Mouse (Mus musculus): Measurements from ENCODE around the gene Ddx56.
"Not testable (repeated sequence)": the region's sequence is repeated elsewhere in the genome, so short reads cannot be mapped to it uniquely, and the experiment has no call there.

The Ddx56 gene

DNA sequence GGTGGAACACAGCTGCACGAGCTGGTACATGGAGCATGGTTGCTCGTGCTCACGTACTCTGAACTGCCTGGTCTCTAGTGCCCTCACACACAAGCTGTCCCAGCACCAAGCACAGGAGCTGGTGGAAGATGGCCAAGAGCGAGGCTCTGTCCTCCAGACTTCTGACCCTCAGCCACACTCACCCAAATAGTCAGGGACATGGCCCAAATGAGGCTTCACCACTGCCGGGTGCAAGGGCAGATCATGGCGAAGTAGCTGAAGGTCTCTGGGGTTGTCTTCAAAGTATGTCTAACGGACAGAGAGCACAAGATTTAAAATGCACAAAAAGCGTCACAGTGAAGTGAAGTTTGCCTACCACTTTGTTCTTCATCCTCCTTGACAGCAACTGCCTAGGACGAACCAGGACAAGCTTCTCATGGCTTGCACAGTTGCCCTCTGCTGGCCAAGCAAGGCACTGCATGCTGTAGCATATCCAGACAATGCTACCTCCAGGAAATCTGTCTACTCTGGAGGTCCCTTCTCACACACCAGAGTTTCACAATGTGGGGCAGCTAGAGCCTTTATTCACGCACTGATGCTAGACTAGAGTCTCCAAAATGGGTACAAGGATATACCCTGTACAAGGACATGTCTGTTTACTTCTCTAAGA, 6.0 kb downstream of the Ddx56 start:
- DNase-seq (ENCODE audit: low read depth, low spot score) = peak; percentile 73

DNA sequence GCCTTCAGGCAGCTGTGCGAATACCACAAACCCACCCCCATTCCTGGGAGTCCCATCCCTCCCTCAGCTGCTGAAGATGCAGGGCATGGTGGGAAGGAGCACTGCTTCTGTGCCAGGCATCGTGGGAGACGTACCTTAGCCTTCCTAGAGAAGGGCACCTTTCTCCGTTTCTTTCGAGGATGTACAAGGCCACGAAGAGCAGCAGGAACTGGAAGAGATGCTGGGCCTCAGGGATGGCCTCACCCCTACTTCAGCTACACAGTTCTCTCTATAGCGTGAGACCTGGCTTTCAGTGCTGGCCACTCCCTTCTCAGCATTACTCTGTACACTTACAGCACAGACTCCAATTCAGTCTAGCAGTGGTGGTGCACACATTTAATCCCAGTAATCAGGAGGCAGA, 8.2 kb downstream of the Ddx56 start:
- no peak for DNase-seq (ENCODE audit: low read depth, low spot score)

DNA sequence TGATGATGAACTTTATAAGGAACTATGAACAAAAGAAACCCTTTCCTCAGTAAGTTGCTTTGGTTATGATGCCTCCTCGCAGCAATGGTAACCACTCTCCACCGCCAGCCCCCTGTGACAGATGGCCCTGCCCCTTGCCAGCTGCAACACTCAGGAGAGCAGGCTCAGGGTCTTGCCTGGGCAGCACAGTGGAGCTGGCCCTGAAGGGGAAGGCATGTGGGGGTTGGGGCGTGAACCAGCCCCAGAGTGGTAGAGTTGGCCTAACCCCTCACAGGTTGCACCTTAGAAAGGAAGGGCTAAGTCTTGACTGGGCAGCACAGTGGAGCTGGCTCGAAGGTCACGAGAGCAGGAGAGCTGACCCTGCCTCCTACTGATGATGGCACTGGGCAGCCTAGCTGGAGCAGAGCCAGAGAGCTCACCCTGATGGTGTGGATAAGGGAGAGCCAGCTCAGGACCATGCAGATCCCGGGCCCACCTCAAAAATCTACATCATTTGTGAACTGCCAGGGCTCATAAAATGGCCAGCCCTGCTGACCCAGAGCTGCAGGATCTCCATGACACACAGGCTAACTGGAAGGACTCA, 11.0 kb downstream of the Ddx56 start:
- DNase-seq (ENCODE audit: low read depth, low spot score) = no peak

DNA sequence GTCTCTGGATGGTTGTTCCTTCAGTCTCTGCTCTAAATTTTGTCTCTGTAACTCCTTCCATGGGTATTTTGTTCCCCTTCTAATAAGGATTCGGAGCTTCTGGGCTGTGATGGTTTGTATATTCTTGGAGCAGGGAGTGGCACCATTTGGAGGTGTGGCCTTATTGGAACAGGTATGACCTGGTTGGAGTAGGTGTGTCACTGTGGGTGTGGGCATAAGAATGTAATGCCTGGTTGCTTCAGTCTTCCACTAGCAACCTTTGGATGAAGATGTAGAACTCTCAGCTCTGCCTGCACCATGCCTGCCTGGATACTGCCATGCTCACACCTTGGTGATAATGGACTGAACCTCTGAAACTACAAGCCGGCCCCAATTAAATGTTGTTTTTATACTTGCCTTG, 13.0 kb downstream of the Ddx56 start:
- not testable (repeated sequence) for DNase-seq (ENCODE audit: low read depth, low spot score)

DNA sequence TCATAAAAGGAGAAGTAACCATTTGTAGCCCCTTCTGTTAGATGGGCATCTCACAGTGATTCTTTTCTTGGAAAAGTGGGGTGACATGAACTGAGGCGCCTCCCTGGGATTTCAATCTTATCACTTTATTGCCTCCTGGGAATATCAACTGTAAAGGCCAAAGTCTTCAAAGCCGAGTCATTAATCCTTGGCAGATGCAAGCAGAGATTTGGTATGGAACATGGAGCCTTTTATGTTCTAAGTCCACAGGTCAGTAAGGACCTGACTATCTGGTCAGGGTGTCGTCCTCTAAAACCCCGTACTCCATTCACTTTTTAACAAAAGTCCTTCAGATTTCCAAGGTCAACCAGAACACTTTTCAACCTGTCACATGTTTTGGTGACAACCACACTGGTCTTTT, 14.7 kb downstream of the Ddx56 start:
- DNase-seq (ENCODE audit: low read depth, low spot score) = no peak

DNA sequence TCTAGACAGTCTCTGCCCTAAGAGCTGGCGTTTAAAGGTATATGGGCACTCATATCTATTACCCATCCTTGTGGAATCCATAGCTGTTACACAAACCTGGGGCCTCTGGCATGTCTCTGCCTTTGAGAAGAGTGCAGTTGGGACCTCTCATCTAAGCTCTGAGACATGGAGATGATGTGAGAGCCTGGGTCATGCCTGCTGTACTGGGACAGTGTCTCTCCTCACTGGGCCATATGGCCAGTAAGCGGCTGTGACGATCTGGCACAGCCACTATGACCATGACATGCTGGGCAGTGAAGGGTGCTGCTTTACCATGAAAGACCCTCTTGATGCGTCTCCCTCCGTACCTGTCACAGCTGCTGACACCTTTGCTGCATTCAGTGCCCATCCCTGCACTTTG, 15.3 kb downstream of the Ddx56 start:
- no peak for DNase-seq (ENCODE audit: low read depth, low spot score)

DNA sequence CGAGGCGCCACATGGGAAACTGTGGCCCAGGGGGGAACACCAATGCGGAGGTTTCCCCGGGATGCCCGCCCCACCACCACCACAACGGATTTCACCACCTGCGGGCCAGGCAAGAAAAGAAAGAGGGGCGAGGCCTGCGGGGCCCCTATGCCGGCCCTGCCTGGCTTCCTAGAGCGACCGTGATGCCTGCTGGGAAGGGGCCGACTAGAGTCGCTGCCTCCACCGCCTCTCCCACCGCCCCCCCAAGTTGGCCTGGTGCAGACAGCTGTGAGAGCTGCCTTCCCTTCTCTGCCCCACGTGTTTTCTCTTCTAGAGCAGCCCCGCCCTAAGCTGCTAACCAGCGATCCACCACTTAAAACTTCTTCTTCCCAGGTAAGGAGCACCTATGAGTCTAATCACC, 22.9 kb downstream of the Ddx56 start:
- no peak for DNase-seq (ENCODE audit: low read depth, low spot score)

DNA sequence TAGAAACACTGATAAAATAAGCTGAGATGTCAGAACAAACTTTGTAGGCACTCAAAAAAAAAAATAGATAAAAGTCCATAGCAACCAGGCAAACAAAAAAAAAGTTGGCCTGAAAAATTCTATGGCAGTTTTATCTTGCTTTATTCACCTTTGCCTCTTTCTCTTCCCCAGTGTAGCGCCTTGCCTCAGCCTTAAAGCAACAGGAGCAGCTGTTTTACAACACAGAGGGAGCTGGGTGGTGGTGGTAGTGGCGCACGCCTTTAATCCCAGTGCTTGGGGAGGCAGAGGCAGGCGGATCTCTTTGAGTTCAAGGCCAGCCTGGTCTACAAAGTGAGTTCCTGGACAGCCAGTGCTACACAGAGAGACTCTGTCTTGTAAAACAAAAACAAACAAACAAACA, 34.5 kb downstream of the Ddx56 start:
- no peak for DNase-seq (ENCODE audit: low read depth, low spot score)

DNA sequence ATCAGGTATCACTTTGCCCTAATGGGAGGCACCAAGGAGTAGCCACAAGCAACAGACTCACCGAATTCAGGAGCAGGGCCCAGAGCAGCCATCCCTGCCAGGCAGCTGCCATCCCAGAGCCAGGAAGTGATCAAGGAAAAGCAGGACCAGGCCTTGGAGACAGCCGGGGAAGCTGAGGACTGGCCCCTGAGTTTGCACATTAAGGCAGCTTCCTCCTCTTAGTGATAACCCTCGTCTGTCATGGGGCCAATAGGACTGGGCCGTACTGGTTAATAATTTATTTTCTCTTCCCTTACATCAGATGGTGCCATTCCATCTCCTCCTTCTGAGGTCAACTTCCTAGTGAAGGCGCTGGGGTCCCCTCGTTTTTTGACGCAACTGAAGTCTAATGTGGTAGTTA, 37.6 kb downstream of the Ddx56 start, which contains the start of gene Npc1l1:
Gene Npc1l1, minus strand, starts transcription at position 132 of the 400 bp plus-strand sequence.
- DNase-seq (ENCODE audit: low read depth, low spot score) = no peak

DNA sequence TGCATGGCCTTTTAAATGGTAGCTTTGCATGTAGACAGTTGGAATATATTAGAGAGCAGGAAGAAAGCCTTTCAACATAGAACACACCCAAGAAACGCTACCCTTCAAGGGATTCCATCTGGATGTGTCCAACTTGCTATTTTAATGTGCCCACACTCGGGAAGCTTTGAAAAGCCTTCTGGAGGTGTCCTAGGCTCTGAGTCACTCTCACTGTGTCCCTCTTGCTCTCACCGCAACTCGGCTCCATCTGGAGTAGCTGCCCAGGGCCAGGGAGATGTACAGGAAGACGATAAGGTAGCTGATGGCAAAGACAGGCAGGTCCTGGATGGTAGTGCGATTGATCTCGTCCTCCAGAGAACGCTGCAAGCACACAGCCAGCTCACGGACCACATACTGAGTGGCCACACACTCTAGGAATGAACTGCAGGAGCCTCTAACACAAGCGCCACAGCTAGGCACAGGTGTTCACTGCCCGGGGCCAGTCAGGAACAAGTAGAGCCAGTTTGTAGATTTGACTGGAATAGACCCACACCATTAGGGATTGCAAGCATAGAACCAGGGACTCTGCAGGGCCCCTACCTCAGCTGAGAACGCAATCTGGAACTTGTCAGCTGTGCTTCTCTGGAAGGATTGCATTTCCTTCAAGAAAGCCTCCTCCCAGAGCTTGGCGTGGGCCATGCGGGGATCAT, 42.9 kb downstream of the Ddx56 start:
- no peak for DNase-seq (ENCODE audit: low read depth, low spot score)

DNA sequence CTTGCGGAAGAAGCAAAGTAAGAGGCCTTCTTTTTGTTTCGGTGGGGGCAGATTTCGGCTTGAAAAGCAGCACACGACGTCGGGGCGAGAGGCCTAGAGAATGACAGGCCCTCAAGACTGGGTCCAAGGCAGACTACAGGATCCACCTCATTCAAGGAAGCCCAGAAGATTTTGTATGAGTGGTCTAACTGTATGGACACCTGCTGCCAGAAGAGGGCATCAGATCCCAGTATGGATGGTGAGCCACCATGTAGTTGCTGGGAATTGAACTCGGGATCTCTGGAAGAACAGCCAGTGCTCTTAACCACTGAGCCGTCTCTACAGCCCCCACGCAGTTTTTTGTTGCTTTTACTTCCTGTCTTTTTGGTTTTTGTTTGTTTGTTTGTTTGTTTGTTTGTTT, 45.4 kb downstream of the Ddx56 start:
- no peak for DNase-seq (ENCODE audit: low read depth, low spot score)

DNA sequence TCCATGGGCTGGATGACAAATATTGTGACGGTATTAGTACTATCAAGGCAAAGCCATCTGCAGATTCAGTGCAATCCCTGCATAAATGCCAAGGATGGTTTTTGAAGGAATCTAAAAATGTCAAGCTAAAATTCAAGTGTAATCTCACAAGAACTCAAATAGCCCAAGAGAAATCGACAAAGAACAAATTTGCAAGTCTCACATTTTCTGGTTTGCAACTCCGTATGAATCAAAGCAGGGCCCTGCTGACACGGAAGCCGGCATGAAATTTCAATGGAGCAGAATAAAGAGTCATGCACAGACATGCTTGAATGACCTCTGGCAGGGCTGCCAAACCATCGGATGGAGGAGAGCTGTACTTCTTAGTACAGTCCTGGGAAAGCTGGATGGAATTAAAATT, 47.6 kb downstream of the Ddx56 start:
- DNase-seq (ENCODE audit: low read depth, low spot score) = no peak

DNA sequence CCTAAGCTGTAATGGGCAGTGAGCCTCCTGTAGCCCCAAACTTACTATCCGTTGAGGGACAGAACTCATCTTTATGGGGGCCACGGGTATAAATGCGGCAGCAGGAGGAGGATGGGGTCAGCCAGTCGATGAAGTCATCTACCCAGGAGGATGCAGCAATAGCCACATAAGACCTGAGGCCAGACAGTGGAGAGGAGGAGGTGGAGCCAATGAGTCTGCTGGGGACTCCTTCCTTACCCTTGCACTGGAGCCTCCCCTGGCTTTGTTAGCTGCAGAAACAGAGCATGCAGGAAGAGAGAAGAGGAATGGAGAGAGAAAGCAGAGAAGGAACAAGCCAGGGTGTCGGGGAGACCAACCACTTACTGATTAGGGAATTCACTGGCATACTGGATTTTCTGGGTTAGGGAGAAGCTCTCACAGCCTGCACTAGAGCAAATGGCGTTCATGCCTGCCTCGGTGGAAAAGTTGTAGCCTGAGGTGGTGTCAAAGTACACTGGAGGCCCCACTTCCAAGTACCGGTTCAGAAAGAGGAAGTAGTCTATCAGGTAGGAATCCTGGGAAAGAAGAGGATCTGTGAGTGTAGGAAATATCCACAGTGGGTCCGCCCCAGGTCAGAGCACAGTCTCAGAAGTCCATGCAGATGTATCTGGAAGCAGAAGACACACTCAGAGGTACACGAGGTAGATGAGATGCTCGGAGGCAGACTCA, 49.2 kb downstream of the Ddx56 start:
- DNase-seq (ENCODE audit: low read depth, low spot score) = no peak

DNA sequence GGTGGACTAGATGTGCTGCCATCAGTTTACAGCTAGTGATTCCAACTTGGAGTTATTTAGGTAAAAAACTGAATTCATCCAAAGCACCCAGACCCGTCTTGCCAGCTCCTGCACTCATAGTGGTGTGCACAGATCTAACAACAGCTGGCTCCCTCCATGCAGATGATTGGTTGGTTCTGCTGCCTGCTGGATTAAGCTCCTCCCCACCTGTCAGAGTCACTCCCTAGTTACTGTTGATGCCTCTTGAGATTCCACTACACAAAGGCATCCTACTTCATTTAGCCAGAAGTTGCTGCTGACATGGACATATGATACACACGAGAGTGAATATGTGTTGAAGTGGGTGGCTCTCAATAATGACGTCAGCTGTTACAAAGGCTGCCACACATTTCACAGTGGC, 50.7 kb downstream of the Ddx56 start:
- no peak for DNase-seq (ENCODE audit: low read depth, low spot score)
